Mouse (Mus musculus) common myeloid progenitor, adult 5-6 weeks (primary cell): ENCODE measurements around the gene Trim5. TPM values are rescaled to one million over a fixed set of nuclear protein-coding genes. Genes with fewer than 3 reads are reported as not detected.
"Not testable (repeated sequence)": the region's sequence is repeated elsewhere in the genome, so short reads cannot be mapped to it uniquely, and the experiment has no call there.

Source experiments
- ATAC-seq: replicated peaks from 2 replicates; pipeline ENCODE4 v1.8.0; 2016; ENCODE audit warnings: low read depth, mild to moderate bottlenecking, moderate TSS enrichment, inconsistent platforms; ENCODE audit not compliant: poor library complexity, severe bottlenecking
- total RNA-seq: library from RNA; stranded (forward); fragments of 200-1000, 187-1606 nt; gene quantifications from 2 replicates; pipeline ENCODE4 v1.2.3, GENCODE M21; 2017

The Trim5 gene
- total RNA-seq: 6.3 and 8.4 TPM in 2 replicates

DNA sequence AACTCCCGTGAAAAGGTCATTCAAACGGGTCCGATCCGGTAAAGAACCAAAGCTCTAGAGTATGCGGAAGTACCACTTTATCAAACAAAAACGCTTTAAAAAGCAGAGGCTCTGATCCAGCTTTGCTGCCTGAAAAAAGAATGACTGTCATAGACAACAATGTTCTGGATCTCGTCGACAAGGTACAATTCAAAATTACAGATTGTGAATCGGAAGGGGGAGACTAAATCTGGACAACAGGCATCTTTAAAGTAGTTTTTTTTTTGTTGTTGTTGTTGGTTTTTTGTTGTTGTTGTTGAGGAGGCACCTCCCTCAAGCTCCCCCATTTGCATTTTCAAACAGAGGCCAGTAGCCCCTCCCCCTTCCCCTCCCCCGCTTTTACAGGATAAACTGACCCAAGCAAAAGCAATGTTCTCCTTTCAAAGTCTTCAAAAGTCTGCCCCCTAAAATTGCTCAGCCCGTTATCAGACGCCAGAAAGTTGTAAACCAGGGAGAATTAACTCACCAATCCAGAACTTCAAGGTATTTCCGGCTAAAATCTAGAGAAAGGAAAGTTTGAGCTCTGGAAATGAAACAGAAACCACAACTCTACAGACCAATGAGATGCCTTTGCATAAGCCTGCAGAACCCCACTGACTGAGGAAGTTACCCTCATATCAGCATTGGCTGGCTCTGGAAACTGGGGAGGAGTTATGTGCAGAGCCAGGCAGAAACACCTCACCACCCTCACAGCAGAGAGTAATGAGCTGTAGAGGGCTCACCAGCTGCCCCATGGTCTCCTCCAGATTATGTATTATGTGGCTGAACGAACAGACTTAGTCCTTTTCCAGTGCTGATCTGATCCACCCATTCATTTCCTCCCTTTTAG, at the start of gene Trim5:
Gene Trim5, minus strand, starts transcription at position 519 of the 868 bp plus-strand sequence.
- ATAC-seq: peak; percentile 99

DNA sequence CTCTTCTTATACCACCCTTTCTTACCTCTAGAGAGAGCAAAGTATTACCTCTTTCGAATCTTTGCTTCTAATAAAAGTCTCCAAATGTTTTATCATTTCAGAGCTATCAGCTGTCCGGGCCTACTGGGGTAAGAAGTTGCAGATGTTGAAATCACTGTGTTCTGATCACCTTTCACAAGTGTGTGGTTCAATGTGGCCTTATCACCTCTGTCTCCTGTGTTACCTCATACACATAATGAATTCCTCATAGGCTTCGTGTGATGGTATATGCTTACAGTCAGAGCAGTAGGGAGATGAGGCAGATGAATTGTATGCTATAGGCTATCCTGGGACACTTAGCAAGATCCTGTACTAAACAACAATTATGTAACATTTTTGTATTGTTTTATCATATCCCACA, 47.7 kb upstream of the Trim5 start:
- ATAC-seq: not testable (repeated sequence)

DNA sequence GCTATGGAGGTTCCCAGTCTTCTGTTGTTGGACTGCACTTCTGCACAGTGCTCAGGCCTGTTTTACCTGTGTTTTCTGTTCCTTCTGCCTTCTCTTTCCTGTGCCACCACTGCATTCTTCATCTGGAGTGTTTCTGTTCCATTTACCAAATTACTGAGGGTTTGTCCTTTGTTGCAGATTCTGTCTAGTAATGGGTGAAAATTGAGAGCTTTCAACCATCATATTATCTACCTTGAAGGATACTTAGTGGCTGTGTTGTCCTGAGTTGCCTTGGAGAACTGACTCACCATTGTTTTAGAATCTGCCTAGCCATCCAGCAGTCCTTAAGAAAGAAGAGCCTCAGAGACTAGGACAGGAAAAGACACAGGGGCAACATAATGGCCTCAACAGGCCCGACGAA, 41.3 kb upstream of the Trim5 start, which contains the start of gene Trim34b:
Gene Trim34b, plus strand, starts transcription at position 301 of the 400 bp plus-strand sequence.
- not testable (repeated sequence) for ATAC-seq

DNA sequence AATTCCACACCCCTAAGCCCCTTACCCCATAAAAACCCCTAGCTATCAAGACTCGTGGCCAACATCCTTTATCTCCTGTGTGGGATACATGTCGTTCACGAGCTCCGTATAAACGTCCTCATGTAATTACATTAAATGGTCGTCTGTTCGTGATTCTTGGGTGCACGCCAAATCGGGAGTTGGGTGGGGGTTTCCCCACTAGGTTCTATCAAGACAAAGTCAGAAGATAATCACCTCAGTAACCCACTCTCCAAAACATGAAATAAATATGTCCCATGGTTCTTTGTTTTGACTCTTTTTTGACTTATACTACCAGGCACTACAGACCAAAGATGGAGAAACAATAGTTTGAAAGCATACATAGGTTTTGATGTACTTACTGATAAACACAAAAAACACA, 34.1 kb upstream of the Trim5 start:
- no peak for ATAC-seq

DNA sequence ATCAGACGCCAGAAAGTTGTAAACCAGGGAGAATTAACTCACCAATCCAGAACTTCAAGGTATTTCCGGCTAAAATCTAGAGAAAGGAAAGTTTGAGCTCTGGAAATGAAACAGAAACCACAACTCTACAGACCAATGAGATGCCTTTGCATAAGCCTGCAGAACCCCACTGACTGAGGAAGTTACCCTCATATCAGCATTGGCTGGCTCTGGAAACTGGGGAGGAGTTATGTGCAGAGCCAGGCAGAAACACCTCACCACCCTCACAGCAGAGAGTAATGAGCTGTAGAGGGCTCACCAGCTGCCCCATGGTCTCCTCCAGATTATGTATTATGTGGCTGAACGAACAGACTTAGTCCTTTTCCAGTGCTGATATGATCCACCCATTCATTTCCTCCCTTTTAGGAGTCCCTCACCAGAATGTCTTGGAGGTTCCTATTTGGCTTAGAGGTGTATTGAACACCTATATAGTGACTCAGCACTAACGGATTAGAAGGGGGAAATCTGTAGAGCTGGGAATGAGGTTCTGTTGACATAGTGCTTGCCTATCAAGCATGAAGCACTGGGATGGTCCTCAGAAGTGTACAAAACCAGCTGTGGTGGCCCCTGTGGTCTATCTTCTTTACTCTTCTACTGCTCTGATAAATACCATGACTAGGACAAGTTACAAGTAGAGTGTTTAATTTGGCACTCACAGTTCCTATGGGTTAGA, 27.6 kb upstream of the Trim5 start, which contains the start of gene Trim12a:
Gene Trim12a, minus strand, starts transcription at position 98 of the 712 bp plus-strand sequence.
- ATAC-seq: peak; percentile 93

DNA sequence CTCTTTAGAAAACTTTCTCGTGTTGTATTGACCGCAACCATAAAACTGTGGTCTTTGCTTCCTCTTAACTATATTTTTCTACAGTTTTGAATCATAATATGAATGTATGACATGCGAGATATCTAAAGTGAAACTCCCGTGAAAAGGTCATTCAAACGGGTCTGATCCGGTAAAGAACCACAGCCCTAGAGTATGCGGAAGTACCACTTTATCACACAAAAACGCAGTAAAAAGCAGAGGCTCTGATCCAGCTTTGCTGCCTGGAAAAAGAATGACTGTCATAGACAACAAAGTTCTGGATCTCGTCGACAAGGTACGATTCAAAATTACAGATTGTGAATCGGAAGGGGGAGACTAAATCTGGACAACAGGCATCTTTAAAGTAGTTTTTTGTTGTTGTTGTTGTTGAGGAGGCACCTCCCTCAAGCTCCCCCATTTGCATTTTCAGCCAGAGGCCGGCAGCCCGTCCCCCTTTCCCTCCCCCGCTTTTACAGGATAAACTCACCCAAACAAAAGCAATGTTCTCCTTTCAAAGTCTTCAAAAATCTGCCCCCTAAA, 27.0 kb upstream of the Trim5 start:
- ATAC-seq: peak; percentile 69

DNA sequence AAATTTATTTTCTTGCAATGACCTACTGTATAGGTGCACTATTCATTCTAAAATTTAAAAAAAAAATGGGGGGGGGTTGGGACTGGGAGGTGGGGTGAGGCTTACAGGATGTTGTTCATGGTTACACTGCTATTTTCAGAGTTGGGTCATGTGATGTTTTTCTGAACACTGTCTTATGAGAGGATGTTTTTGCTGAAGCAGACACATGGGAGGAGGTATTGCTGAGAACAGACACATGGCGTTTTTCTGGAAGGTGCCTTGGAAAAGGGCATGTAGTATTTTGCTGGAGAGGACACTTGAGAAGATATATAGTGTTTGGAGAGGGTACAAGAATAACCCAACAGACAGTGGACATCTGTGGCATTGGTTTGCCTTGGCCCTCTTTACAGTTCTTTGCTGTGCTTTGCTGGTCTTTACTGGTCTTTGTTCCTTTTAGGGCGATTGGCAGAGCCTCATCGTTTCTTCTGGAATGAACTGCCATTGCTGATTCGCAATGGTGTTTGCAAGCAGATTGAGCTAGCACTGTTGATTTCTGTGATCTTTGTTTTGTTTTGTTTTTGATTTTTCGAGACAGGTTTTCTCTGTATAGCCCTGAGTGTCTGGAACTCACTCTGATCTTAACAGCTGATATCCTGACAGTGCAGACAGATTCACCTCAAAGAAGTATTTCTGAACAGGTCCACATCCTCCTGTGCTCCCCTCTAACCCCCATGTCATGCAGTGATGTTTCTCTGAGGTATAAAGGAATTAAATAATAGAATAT, 3.9 kb upstream of the Trim5 start:
- no peak for ATAC-seq

DNA sequence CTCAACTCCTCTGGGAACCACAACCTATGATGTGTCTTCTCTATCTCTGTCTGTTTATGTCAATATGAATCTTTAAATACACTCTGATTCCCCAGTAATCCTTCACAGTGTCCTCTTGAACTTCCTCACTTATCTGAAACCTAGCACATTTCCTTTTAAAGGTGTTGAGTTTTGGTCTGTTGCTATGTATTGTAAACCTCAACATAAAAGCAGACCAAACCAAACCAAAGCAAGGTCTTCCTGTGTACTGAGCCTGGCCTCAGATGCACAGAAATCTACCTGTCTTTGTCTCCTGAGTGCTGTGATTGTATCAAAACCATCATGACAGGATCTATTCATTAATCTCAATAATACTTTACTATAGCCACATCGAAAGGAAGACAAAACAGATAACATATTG, 2.7 kb upstream of the Trim5 start:
- no peak for ATAC-seq

DNA sequence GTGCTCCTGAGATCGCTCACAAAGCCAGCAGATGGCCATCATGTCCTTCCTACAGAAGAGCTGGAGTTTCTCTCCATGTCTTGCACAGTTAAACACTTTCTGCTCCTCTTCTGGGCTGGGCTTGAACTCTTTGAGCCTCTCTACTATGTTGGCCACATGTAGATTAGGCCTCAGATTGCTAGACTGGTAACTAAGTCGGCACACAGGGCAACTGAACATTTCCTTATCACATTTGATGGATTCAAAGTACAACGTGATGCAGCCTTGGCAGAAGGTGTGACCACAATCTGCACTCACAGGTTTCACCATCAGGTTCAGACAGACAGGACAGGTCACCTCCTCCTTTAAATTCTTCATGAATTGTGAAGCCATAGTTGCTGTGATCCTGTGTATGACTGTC, 8.5 kb downstream of the Trim5 start:
- ATAC-seq: not testable (repeated sequence)

DNA sequence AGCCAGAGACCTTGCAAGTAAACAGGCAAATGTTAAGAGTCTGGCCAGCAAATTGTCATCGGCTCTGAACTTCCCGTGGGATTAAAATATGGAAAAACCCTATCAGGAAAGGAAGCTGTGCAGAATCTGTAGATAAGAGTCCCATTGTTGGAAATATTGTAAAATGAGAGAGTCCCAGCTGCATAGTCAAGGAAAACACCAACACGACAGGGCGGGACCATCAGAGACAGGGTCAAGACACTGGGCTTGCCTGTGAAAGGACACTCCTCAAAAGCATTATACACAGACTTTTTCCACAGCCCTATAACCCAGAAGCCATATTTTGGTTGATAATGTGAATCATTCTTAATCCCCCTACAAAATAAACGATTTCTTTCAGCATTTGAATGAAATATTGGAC, 22.6 kb downstream of the Trim5 start:
- not testable (repeated sequence) for ATAC-seq

DNA sequence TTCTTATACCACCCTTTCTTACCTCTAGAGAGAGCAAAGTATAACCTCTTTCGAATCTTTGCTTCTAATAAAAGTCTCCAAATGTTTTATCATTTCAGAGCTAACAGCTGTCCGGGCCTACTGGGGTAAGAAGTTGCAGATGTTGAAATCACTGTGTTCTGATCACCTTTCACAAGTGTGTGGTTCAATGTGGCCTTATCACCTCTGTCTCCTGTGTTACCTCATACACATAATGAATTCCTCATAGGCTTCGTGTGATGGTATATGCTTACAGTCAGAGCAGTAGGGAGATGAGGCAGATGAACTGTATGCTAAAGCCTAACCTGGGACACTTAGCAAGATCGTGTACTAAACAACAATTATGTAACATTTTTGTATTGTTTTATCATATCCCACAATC, 27.5 kb downstream of the Trim5 start:
- not testable (repeated sequence) for ATAC-seq

DNA sequence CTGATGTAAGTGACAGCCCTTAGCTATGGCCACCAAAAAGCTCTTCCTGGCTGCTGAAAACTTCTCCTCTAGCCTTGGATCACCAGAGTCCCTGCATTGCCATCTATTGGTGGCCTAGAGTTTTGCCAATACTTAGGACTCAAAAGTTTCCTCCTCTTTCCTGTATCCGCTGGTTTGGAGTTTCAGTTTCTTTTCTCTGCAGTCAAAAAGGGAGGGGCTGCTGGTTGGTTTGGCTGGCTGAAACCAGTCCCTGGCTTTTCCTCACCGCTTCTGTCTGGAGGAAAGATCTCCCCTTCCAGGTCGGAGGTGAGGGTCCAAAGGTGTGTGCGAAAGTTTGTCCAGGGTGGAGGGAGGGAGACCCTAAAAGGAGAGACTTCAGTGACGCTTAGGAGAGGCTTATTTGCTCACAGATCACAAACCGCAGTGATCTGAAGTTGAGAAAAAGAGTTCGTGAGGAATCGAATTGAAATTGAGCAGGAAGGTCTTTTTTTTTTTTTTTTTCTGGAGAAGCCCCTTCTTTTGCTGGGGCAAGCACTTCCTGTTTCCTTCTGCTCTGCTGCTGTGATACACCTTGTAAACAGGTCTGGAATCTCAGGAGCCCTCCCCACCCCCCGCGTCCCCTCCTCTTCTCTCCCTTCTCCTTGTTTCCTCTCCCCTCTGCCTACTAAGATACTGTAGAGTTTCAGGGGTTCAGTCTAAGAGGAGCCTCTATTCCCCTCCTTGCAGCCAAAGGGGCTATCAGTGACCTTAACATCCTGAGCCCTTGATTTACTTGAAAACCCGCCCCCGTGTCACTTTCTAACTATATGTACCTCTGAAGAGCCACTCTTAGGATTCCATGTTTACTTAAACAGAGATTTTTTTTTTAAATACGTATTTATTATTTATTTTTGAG, 43.4 kb downstream of the Trim5 start, which contains the start of gene Trim34a:
Gene Trim34a, plus strand, starts transcription at position 171 of the 895 bp plus-strand sequence.
- peak; percentile 97 for ATAC-seq

DNA sequence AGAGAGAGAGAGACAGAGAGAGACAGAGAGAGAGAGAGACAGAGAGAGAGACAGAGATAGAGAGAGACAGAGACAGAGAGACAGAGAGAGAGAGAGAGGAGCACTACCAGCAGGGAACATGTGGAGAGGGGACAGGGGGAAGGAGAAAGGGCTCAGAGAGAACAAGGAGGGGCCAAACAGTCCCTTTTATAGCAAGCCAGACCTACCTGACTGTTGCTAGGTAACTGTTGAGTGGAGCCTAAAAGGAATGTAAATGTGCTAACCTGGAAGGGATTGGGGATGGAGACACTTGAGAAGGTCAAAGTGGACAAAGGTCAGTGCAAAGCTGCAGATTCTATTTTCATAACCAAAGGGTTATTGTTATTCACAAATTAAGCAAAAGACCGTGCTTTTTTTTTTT, 44.3 kb downstream of the Trim5 start:
- ATAC-seq: no peak

DNA sequence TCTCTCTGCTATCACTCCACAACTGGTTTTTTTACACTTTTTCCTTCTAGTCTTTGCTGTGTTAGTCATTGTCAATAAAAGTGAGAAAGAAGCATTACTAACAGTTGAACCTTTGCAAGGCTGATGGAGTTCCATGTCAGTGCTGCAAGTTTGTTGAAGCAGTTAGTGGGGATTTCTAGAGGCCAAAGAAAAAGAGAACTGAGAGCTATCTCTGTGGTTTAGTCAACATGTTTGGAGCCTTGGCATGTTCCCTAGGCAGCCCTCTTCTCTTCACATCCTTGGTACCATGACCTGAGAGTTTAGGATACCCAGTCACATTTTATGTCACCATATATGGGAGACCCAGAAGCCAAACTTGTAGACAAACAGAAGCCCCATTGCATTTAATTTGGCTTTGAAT, 47.0 kb downstream of the Trim5 start:
- peak; percentile 48 for ATAC-seq

DNA sequence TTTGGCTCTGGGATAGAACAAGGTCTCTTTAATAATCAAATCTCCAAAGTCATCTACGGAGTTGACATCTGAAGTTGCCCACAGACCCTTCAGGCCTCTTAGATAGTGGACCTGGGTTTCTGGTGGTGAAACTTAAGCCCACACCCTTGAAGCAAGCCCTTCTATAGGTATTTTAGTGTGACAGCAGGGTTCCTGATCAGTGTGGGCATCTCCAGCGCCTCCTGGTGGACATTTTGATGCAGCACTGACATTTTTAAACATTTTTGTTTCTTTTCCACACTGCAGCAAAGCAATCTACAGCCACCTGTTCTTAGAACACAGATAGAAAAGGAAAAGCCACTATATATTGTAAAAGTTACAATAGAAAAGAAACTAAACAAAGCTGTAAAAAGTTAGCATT, 56.7 kb downstream of the Trim5 start:
- peak; percentile 94 for ATAC-seq

DNA sequence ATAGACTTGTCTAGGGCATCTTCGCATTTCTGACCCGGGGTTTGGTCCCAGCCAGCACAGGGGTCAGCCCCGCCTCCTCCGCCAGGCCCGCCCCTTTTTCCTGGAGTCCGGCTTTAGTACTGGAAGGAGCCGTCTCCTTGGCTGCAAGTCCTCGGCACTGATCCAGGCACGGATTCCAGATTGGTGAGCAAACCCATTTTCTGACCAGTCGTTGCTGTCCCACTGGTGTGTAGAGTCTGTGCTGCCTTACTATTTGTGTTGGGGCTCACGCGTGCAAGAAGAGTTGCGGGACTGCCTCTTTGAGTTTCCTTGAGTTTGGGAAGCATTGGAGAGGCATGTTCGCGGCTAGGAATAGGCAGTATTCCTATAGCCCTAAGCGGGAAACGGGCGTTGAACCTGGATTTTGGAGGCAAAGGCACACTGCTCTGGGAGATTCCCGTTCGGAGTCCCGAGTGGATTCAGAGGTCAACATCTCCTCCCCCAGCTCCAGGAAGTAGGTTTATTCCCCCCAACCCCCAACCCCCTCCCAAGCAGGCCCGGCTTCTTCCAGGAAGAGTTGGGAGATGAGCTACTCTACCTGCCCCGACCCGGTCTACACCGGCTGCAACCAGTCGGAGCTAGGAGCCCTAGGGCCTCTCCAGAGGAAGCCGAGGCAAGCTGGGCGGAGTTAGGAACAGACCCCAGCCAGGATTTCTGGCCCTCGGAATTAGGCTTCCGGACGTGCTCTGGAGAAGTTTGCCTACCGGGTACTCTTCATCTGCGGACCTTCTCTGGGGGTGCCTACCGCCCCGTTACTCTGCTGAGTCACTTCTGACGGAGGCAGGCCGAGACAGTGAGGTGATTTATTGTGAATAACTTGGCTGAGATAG, 69.0 kb downstream of the Trim5 start, which contains the start of gene Trim6:
Gene Trim6, plus strand, starts transcription at position 93 of the 869 bp plus-strand sequence.
- peak; percentile 81 for ATAC-seq

DNA sequence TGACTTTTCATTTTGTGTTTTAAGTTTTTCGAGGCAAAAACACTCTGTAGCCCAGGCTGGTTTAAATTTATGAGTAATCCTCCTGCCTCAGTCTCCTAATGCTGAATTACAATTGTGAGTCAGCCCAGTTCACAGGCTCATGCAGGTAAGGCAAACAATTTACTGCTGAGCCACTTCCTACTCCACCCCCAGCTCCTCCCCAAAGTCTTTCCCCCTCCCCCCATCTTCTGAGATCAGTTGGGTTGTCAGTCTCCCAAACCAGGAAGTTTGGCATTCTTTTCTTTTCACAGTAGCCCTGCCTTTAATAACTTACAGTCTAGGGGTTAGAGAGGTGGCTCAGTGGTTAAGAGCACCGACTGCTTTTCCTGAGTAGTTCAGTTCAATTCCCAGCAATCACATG, 70.0 kb downstream of the Trim5 start:
- peak; percentile 23 for ATAC-seq

DNA sequence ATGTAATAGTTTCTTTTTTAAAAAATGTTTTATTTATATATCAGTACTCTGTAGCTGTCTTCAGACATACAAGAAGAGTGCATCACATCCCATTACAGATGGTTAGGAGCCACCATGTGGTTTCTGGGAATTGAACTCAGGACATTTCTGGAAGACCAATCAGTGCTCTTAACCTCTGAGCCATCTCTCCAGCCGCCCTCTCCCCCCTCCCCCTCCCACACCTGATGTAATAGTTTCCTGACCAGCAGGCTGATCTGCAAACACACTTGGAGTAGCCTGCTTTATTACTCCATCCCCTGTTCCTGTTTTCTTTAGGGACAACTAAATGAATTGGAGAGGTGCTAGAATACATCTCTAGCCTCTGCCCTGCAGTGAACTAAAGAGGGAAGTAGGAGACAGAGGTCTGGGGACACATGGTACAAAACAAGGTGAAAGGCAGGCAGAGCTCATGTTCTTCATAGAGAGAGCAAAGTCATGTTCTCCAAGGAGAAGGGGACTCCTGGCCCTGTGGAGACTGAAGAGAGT, 71.8 kb downstream of the Trim5 start:
- peak; percentile 48 for ATAC-seq
